Mouse (Mus musculus): ENCODE results near the gene Rnf144b. TPM values are rescaled to one million over a fixed set of nuclear protein-coding genes. Genes with fewer than 3 reads are reported as not detected.

The Rnf144b gene
- polyA plus RNA-seq, 1 experiment from 2014 or later, result 1.7 TPM

GRCm38 (mm10) chr13:47180776-47181175, 58.3 kb downstream of the Rnf144b start:
- no peaks in the 10 kb centered on the region for H3K27me3 ChIP-seq
- no peak overlapping the region for H3K4me3 ChIP-seq
- H3K27ac ChIP-seq, result no peak overlapping the region
- H3K9ac ChIP-seq, result no peak overlapping the region
- 83% methylated on average over 7 of the region's 7 CpGs for WGBS
- ATAC-seq (replicated peaks; ENCODE audit: insufficient number of reproducible peaks, insufficient read depth, low FRiP score, low read depth), result no peak
- peaks cover 18% of the 10 kb centered on the region; the same call in 1 of the 2 replicates for H3K4me1 ChIP-seq (replicated peaks)
- no peaks in the 10 kb centered on the region for H3K9me3 ChIP-seq (replicated peaks)
- H3K4me2 ChIP-seq, result no peak overlapping the region
- no peaks in the 10 kb centered on the region for H3K36me3 ChIP-seq

GRCm38 (mm10) chr13:47182366-47182765, 59.9 kb downstream of the Rnf144b start:
- Histone ChIP-seq H3K27ac (no peak overlapping the region), H3K9ac (no peak overlapping the region), H3K4me2 (no peak overlapping the region), H3K27me3 (no peaks in the 10 kb centered on the region), H3K36me3 (no peaks in the 10 kb centered on the region), H3K9me3 (replicated peaks) (no peaks in the 10 kb centered on the region), H3K4me3 (no peak overlapping the region), H3K4me1 (replicated peaks) (peaks cover 20% of the 10 kb centered on the region; the same call in 1 of the 2 replicates)
- ATAC-seq (replicated peaks; ENCODE audit: insufficient number of reproducible peaks, insufficient read depth, low FRiP score, low read depth), result no peak
- WGBS, result 86% methylated on average over 5 of the region's 5 CpGs

- no peak overlapping the region for H3K4me2 ChIP-seq
- peaks cover 20% of the 10 kb centered on the region; the same call in 1 of the 2 replicates for H3K4me1 ChIP-seq (replicated peaks)
- H3K9me3 ChIP-seq (replicated peaks), result no peaks in the 10 kb centered on the region
- no peak overlapping the region for H3K4me3 ChIP-seq
- no peak for ATAC-seq (replicated peaks; ENCODE audit: insufficient number of reproducible peaks, insufficient read depth, low FRiP score, low read depth)
- 0 out of 2 replicates have a peak, but pooled peaks cover under 1% of the 10 kb centered on the region for H3K27me3 ChIP-seq
- no peak overlapping the region for H3K9ac ChIP-seq
- no peaks in the 10 kb centered on the region for H3K36me3 ChIP-seq
- WGBS, result 85% methylated on average over 9 of the region's 9 CpGs
- H3K27ac ChIP-seq, result peak overlapping the region; percentile 47; the same call in 1 of the 2 replicates
Measured at GRCm38 (mm10) chr13:47183033-47183730, 60.7 kb downstream of the Rnf144b start.

DNA sequence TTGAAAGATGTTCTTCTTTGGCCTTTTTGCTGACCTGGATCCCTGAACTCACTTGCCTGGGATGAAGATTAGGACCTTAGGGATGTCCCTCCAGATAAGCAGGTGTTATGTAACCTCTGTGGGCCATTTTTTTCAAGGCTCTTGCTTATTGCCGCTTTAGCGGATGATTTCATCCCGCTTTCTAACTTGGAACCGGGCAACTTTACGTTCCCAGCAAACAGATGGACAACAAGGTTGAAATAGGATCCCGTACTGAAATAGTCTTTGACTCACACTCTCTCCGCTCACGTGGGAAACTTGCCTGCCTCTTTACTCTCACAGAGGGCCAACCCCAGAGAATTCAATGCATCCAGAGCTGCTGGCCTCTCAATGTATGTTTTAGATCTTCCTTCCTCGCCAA, 61.3 kb downstream of the Rnf144b start:
- H3K9me3 ChIP-seq (replicated peaks), result no peaks in the 10 kb centered on the region
- no peak for ATAC-seq (replicated peaks; ENCODE audit: insufficient number of reproducible peaks, insufficient read depth, low FRiP score, low read depth)
- H3K4me1 ChIP-seq (replicated peaks), result peaks cover 20% of the 10 kb centered on the region; the same call in 1 of the 2 replicates
- H3K4me2 ChIP-seq, result peak overlapping the region; percentile 17; the same call in 1 of the 2 replicates
- 47% methylated on average over 9 of the region's 9 CpGs for WGBS
- H3K27me3 ChIP-seq, result 0 out of 2 replicates have a peak, but pooled peaks cover 3% of the 10 kb centered on the region
- peak overlapping the region; percentile 47 for H3K27ac ChIP-seq
- no peak overlapping the region for H3K9ac ChIP-seq
- H3K36me3 ChIP-seq, result no peaks in the 10 kb centered on the region
- H3K4me3 ChIP-seq, result no peak overlapping the region

DNA sequence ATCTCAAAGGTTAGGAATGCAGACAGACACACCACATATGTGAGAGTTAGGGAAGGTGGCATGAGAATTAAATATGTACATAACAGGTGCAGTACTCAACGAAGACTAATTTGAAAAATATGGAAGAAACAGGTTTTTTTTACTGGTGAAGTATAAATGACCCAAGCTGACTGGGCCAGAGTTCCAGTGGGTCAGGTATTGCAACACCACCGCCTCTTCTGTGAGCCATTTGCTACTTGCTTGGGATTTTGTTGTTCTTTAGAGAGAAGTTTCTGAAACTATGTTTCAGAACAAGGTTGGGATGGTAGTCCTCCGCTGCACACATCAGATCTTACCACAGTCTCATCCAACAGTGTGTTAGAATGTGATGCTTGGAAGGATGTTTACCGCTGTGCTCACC, 65.4 kb downstream of the Rnf144b start:
- no peaks in the 10 kb centered on the region for H3K9me3 ChIP-seq (replicated peaks)
- no peak overlapping the region for H3K4me3 ChIP-seq
- 88% methylated on average over 4 of the region's 4 CpGs for WGBS
- no peaks in the 10 kb centered on the region for H3K36me3 ChIP-seq
- no peak overlapping the region for H3K9ac ChIP-seq
- no peak overlapping the region for H3K4me2 ChIP-seq
- H3K4me1 ChIP-seq (replicated peaks), result peaks cover 26% of the 10 kb centered on the region
- 0 out of 2 replicates have a peak, but pooled peaks cover 3% of the 10 kb centered on the region for H3K27me3 ChIP-seq
- no peak for ATAC-seq (replicated peaks; ENCODE audit: insufficient number of reproducible peaks, insufficient read depth, low FRiP score, low read depth)
- H3K27ac ChIP-seq, result no peak overlapping the region

- Histone ChIP-seq H3K36me3 (no peaks in the 10 kb centered on the region), H3K27me3 (0 out of 2 replicates have a peak, but pooled peaks cover 3% of the 10 kb centered on the region), H3K27ac (no peak overlapping the region), H3K9me3 (replicated peaks) (no peaks in the 10 kb centered on the region), H3K4me1 (replicated peaks) (peaks cover 23% of the 10 kb centered on the region), H3K9ac (no peak overlapping the region), H3K4me3 (no peak overlapping the region), H3K4me2 (no peak overlapping the region)
- WGBS, result 64% methylated on average over 7 of the region's 7 CpGs
- no peak for ATAC-seq (replicated peaks; ENCODE audit: insufficient number of reproducible peaks, insufficient read depth, low FRiP score, low read depth)
Measured at GRCm38 (mm10) chr13:47189971-47190370, 67.5 kb downstream of the Rnf144b start.

- Histone ChIP-seq H3K9ac (no peak overlapping the region), H3K4me1 (replicated peaks) (peaks cover 21% of the 10 kb centered on the region), H3K4me3 (no peak overlapping the region), H3K9me3 (replicated peaks) (no peaks in the 10 kb centered on the region), H3K36me3 (no peaks in the 10 kb centered on the region), H3K27ac (no peak overlapping the region), H3K4me2 (no peak overlapping the region), H3K27me3 (peaks cover 7% of the 10 kb centered on the region; the same call in 1 of the 2 replicates)
- no peak for ATAC-seq (replicated peaks; ENCODE audit: insufficient number of reproducible peaks, insufficient read depth, low FRiP score, low read depth)
- WGBS, result 70% methylated on average over 2 of the region's 2 CpGs
Measured at GRCm38 (mm10) chr13:47192200-47192599, 69.7 kb downstream of the Rnf144b start.

GRCm38 (mm10) chr13:47192771-47193170, 70.3 kb downstream of the Rnf144b start:
- no peak overlapping the region for H3K4me3 ChIP-seq
- 73% methylated on average over 5 of the region's 5 CpGs for WGBS
- H3K9ac ChIP-seq, result no peak overlapping the region
- H3K36me3 ChIP-seq, result no peaks in the 10 kb centered on the region
- no peaks in the 10 kb centered on the region for H3K9me3 ChIP-seq (replicated peaks)
- H3K27me3 ChIP-seq, result peaks cover 7% of the 10 kb centered on the region; the same call in 1 of the 2 replicates
- ATAC-seq (replicated peaks; ENCODE audit: insufficient number of reproducible peaks, insufficient read depth, low FRiP score, low read depth), result no peak
- no peak overlapping the region for H3K27ac ChIP-seq
- H3K4me1 ChIP-seq (replicated peaks), result peaks cover 21% of the 10 kb centered on the region
- H3K4me2 ChIP-seq, result peak overlapping the region; percentile 94; the same call in 1 of the 2 replicates

GRCm38 (mm10) chr13:47193326-47194153, 71.1 kb downstream of the Rnf144b start:
- peak overlapping the region; percentile 94 for H3K4me2 ChIP-seq
- H3K9ac ChIP-seq, result peak overlapping the region; percentile 65
- H3K27me3 ChIP-seq, result peaks cover 4% of the 10 kb centered on the region; the same call in 1 of the 2 replicates
- peak overlapping the region; percentile 60 for H3K4me3 ChIP-seq
- ATAC-seq (replicated peaks; ENCODE audit: insufficient number of reproducible peaks, insufficient read depth, low FRiP score, low read depth), result peak; percentile 78
- 6% methylated on average over 32 of the region's 32 CpGs for WGBS
- H3K36me3 ChIP-seq, result no peaks in the 10 kb centered on the region
- peak overlapping the region; percentile 48 for H3K27ac ChIP-seq
- H3K9me3 ChIP-seq (replicated peaks), result no peaks in the 10 kb centered on the region
- H3K4me1 ChIP-seq (replicated peaks), result peaks cover 21% of the 10 kb centered on the region

- Histone ChIP-seq H3K27me3 (peaks cover 4% of the 10 kb centered on the region; the same call in 1 of the 2 replicates), H3K9ac (peak overlapping the region; percentile 26; the same call in 1 of the 2 replicates), H3K36me3 (no peaks in the 10 kb centered on the region), H3K4me3 (peak overlapping the region; percentile 60), H3K27ac (no peak overlapping the region), H3K9me3 (replicated peaks) (no peaks in the 10 kb centered on the region), H3K4me1 (replicated peaks) (peaks cover 21% of the 10 kb centered on the region), H3K4me2 (peak overlapping the region; percentile 94)
- 13% methylated on average over 11 of the region's 11 CpGs for WGBS
- ATAC-seq (replicated peaks; ENCODE audit: insufficient number of reproducible peaks, insufficient read depth, low FRiP score, low read depth), result no peak
Measured at GRCm38 (mm10) chr13:47194695-47195094, 72.2 kb downstream of the Rnf144b start.

- no peak overlapping the region for H3K9ac ChIP-seq
- no peak overlapping the region for H3K27ac ChIP-seq
- peaks cover 16% of the 10 kb centered on the region for H3K4me1 ChIP-seq (replicated peaks)
- no peaks in the 10 kb centered on the region for H3K9me3 ChIP-seq (replicated peaks)
- no peak overlapping the region for H3K4me3 ChIP-seq
- no peak for ATAC-seq (replicated peaks; ENCODE audit: insufficient number of reproducible peaks, insufficient read depth, low FRiP score, low read depth)
- no peak overlapping the region for H3K4me2 ChIP-seq
- no peaks in the 10 kb centered on the region for H3K36me3 ChIP-seq
- 68% methylated on average over 4 of the region's 4 CpGs for WGBS
- H3K27me3 ChIP-seq, result peaks cover 4% of the 10 kb centered on the region; the same call in 1 of the 2 replicates
Measured at GRCm38 (mm10) chr13:47195491-47195890, 73.0 kb downstream of the Rnf144b start.

All from heart, embryonic 15.5 days (tissue).